Mouse (Mus musculus): ENCODE data around the gene Mcm2.

- no peak for TF ChIP-seq CTCF (IDR thresholded peaks at IDR 0.05; ENCODE audit: low read depth)
- peak; percentile 40; the same call in 1 of the 2 replicates for TF ChIP-seq EP300 (IDR thresholded peaks at IDR 0.05; ENCODE audit: low read depth)
These were observed 16.9 kb upstream of the Mcm2 start for GRCm38 (mm10) chr6:88915510-88915909.

Data from heart, postnatal 0 days (tissue).